Mouse (Mus musculus) E14TG2a.4 (cell line): ENCODE measurements around the gene Tmem30b.

Experiments used
- CTCF ChIP-seq: conservative IDR thresholded peaks from 2 replicates; pipeline ENCODE4 v1.5.1; 2014; ENCODE audit warnings: low read length
- NANOG ChIP-seq: IDR thresholded peaks from 2 replicates; pipeline ENCODE4 v1.6.1; 2014; ENCODE audit warnings: borderline replicate concordance, low read length, mixed read lengths
- POU5F1 ChIP-seq: IDR thresholded peaks from 2 replicates; pipeline ENCODE4 v1.6.1; 2014; ENCODE audit warnings: low read length, borderline replicate concordance

GRCm38 (mm10) chr12:73521238-73521841 lies 24.9 kb downstream of the Tmem30b start:
- no peak for TF ChIP-seq CTCF
- no peak for TF ChIP-seq POU5F1
- no peak for TF ChIP-seq NANOG
